Mouse (Mus musculus): Measurements from ENCODE around the gene Macrod2.

Macrod2 gene

DNA sequence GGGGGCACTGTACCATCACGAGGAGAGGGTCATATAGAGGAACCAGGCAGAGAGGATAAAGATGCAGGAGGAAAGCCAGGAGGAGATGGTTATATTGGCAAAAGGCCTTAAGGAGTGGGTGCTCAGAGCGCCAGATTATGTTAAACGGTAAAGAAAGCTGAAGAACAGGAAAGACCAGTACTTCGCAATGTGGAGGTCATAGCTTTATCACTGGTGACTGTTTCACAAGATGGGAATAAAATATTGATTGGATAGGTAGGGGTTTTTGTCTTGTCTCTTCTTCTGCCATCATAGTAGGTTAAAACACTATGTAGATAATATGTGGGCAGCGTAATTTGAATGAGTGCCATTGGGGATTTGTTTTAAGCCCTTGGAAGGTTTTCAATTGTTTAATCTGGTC is 816.2 kb downstream of the Macrod2 start:
- DNase-seq (ENCODE audit: low spot score): no peak

GRCm38 (mm10) chr2:141212291-141212690 is 817.2 kb downstream of the Macrod2 start:
- DNase-seq (ENCODE audit: low spot score): no peak

GRCm38 (mm10) chr2:141217490-141217889 is 822.4 kb downstream of the Macrod2 start:
- no peak for DNase-seq (ENCODE audit: low spot score)

DNA sequence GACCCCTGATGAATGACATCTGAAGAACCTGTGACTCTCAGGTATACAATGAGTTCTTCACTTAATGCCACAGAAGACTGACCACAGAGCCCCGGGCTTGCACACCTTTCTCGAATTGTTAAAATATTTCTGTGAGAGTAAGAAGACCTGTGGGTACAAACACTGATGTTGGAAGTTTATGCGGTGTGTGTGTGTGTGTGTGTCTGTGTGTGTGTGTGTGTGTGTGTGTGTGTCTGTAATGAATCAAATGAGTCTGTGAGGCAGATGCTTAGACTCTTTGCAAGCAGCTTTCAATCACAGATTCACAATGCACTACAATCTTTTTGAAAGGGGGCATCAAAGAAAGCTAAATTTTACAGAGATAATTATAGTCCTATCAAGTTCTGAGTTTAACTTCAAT is 822.8 kb downstream of the Macrod2 start:
- DNase-seq (ENCODE audit: low spot score): no peak

DNA sequence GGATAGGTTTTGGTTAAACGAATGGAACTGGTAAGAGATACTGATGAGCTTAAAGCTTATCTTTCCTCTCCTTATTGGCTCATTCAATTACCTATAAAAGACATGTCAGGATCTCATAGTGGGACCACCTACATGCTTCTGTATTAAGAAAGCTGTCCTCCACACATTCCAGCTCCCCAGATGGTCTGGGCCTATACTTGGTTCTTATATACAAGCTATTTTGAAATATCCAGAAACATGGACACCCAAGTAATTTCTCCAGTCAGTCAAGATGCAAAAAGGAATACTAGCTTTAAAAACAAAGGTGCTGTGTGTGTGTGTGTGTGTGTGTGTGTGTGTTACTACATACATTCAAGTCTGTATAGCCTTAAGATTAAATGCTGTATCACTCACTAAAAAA is 833.7 kb downstream of the Macrod2 start:
- DNase-seq (ENCODE audit: low spot score): no peak

DNA sequence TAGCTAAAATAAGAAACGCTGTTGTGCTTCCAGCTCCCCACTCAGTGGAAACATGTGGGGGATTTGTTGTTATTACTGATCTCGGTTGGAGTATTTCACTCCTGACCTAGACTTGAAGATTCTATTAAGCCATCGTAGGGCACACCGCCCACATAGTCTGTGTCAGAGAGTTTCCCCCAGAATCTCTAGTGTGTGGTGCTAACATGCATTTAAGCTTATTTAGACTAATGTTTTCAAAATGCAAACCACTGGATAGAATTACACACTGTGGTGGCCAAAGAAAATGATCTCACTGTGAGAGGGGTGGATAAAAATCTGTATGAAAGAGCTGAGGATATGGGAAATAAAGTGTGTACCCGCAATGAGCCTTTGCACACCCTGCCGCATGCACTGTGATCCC is 834.7 kb downstream of the Macrod2 start:
- no peak for DNase-seq (ENCODE audit: low spot score)

DNA sequence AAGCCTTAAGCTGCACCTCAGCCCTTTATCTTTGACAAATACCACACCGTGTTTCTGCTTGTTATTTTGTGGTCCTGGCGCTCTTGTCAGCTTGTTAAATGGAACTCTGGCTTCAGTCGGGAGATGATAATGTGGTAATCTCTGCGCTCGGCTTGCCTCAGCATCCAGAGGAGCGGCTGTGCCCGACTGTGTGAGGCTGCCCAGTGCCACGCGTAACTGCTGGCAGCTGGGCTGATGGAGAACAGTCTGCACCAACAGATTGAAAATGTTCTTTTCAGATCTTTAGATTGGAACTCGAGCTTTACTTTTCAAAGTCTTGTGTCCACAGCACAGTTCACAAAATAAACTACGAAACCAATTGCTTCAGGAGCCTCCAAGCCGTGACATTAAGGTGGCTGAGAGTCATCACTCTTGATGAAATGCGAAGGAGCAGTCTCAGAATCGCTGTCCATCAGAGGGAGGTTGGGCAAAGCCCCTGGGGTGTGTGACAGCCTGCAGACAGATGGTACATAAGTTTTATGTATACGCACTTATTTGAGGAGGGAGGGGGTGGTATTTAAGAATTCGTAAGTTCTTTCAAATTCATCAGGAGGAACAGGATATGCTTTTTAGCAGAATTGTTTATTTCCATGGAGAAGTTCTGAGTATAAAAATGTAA is 836.0 kb downstream of the Macrod2 start:
- DNase-seq (ENCODE audit: low spot score): peak; percentile 13

GRCm38 (mm10) chr2:141234306-141234705 is 839.2 kb downstream of the Macrod2 start:
- DNase-seq (ENCODE audit: low spot score): no peak

DNA sequence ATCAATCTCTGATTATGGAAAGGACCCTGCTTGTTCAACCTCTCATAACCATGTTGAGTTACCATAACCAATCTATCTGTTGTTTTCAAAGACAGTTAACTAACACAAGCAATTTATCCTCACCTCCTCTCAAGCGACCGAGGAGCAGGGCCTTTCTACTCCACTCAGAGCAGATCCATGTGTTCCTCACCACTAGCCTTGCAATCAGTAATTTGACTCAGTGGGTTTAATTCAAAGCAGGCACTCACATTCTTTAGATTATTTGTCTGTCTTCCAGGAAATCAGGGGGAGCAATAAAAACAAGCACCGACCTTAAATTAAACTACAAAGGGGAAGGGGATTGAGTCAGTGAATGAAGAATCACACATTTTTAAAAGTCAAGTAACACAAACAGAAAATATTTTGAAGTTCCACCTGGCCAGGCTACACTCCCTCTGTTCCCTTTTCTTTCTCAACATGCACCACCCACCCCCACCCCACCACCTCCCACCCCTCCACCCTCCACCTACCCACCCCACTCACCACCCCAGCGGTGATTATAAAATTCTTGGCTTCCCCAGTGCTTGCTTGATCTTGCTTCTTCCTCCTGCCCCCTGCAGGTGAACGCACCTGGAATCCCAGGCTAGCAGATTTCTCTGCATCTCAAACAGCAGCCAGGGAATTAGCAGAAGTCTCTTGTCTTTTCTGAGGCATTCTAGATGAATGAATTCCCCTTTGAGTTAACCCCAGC is 839.8 kb downstream of the Macrod2 start:
- no peak for DNase-seq (ENCODE audit: low spot score)

DNA sequence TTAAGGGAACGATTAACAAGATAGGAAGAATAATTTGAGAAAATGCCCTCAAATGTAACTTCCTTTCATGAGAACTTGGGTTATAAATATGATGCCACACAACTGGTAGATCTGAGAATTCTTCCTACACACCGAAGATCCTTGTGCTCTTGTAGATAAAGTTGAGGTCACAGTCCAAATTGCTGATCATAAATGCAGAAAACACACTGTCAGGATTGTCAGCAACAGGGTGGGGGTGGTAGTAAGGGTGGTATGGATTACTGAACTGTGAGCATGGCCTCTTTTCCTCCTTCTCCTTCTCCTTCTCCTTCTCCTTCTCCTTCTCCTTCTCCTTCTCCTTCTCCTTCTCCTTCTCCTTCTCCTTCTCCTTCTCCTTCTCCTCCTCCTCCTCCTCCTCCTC is 852.6 kb downstream of the Macrod2 start:
- no peak for DNase-seq (ENCODE audit: low spot score)

- DNase-seq (ENCODE audit: low spot score): no peak
These were observed 869.5 kb downstream of the Macrod2 start for GRCm38 (mm10) chr2:141264582-141264981.

DNA sequence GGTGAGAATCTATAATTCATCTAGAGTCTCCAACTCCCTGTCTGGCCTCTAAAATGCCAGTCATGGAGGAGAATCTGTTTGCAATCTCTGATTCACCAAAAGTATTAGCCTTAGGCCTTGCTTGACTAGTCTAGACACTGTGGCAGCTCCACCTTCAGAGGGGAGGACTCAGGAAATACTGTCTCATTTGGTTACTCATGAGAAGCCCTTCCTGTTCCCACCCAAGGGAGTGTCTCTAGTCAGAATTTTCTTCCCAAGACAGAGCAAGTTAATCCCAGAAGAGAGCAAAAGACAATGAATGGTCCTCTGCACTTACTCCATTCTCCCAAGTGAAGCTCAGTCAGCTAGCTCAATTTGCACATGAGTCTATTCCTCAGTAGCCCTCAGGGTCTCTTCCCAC is 871.5 kb downstream of the Macrod2 start:
- no peak for DNase-seq (ENCODE audit: low spot score)

DNA sequence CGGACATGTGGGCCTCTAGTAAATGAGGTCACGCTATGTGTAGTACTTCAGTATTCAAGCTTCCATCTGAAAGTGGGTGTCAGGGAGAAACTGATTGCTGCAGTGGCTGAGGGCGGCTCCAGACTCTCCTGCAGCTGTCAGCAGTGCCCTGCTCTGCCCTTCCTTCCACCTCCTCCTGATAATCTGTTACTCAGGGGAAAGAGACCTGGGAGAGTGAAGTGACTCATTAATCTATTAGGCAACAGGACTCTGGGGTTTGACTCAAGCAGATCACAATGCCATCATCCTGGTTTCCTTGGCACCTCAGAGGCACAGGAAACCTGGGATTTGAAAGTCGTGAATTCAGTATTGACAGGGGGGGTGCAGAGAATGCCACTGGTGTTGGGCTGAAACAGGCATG is 876.4 kb downstream of the Macrod2 start:
- peak; percentile 7 for DNase-seq (ENCODE audit: low spot score)

DNA sequence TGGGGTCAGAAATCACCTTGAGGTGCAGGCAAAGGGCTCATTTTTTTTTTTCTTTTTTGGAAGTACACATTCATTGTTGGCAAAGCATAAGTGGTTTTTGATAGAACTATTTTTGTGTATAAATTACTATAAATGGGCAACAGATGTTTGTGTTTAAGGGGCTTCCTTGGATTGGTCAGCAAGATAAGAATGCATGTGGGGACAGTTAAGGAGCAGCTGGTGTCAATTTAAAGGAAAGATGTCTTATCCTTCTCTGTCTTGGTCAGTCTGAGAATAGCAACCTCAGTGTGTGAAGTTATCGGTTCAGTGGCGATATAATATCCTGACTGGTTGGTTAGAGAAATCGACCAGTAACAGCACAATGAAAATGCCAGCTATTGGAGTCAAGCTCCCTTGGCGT is 877.9 kb downstream of the Macrod2 start:
- DNase-seq (ENCODE audit: low spot score): no peak

- DNase-seq (ENCODE audit: low spot score): no peak
These were observed 879.2 kb downstream of the Macrod2 start for GRCm38 (mm10) chr2:141274262-141274661.

DNA sequence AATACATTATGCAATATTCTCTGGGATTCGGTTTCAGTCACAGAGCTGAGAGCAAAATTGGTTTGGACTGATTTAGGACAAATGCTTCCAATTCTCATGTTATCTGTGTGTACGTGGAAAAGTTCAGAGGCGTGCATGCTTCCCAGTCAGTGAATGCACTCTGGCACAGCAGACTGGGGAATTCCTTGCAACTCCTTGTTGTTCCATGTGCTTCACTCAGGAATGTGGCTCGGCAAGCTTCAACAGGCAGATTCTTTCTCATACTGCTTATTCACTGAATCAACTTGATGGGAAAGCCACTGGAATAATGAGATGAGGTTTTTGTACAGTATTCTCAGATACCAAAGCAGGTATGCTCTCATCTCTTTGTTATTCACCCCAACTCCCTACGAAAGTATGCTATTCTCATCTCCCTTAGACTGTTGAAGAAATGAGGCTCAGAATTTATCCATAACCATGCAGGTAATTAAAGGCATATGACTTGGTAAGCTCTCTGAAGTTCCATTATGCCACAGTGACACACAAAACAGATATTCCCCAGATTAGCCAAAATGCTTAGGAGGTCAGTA is 884.1 kb downstream of the Macrod2 start:
- no peak for DNase-seq (ENCODE audit: low spot score)

DNA sequence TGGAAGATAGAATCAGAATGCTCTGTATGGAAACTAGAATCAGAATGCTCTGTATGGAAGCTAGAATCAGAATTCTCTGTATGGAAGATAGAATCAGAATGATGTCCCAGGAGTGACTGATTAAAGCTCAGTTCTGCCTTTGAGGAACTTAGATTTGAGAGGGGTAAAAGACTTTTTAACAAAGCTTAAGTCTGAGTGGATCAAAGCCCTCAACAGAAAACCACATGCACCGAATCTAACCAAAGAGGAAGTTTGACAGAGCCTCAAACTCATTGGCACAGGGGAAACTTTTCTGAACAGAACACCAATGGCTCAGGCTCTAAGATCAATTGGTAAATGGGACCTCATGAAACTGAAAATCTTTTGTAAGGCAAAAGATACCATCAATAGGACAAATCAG is 885.7 kb downstream of the Macrod2 start:
- no peak for DNase-seq (ENCODE audit: low spot score)

DNA sequence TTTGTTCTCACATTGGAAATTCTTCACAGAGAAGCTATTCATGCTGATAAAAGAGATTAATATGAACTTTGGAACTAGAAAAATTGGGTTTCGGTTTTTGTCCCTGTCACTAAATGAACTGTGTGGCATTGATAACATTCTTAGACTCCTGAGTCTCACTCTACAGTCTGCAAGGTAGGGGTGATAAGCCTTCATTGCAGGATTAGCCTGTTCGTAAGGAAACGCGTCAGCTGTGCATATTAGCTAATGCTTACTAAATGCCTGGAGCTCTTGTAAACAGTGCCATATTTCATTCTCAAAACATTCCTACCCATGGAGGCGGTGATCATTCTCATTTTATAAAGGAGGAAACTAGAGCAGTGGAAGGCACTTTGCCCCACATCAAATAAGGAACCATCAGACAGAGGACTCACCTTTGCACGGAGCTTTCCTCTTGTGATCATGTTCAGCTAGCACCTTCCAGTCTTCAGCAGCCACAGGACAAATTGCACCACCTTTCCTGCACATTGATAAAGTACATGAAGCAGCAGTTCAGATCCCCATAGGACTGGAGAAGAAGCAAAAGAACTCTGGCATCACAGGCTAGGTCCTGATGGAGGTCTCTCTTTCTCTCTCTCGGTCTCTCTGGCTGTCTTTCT is 891.1 kb downstream of the Macrod2 start:
- DNase-seq (ENCODE audit: low spot score): no peak

DNA sequence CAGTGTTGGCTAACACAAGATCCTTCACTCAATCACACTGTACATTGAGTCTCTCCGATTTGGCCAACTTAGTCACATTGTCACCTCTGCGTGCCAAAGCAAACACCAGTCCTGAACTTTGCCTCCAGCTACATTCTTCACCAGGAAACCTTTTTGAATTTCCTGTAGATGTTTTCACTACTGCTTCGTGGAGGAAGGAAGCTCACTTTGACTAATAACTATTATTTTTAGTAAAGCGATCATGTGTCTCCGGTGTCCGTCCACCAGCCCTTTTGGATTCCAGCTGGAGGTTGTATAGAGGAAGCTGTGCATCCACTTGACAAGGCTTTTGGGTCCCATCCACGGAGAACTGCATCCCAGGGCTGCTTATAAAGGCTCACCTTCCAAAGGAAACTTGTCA is 893.4 kb downstream of the Macrod2 start:
- DNase-seq (ENCODE audit: low spot score): no peak

- no peak for DNase-seq (ENCODE audit: low spot score)
These were observed 894.1 kb downstream of the Macrod2 start for GRCm38 (mm10) chr2:141289059-141289713.

GRCm38 (mm10) chr2:141292847-141293246 is 897.7 kb downstream of the Macrod2 start:
- DNase-seq (ENCODE audit: low spot score): no peak

DNA sequence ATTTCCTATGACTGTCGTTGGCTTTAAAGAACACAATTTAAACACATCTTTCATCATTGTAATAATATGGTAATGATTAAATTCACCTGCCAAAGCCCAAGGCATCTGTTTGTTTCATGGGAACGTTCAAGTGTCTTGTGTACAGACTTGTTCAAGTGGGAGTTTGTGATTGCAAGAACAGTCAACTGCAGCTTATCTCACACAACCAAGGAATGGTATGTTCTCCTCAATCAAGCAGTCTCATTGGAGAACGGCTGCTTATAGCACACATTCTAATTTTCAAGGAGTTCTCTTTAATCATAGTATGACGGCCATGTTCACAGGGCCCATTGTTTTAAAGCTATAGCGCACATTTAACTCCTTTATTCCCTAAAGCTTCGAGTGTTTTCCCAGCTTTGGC is 904.1 kb downstream of the Macrod2 start:
- no peak for DNase-seq (ENCODE audit: low spot score)

DNA sequence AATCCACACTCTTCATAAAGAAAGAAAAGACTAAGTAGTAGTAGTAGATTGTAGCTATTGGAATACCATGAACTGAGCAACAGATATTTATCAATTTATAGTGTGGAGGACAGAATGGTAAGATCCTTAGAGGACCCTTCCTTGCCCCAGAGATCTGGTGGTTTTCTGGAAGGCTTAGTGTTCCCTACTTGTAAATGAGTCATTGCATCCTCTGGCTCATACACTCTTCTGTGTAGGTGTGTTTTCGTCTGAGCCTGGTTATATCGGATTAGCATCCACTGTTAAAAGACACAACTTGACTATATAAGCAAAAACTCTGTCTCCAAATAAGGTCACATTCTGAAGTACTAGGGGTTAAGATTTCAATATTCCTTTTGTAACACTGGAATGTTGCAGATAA is 905.9 kb downstream of the Macrod2 start:
- DNase-seq (ENCODE audit: low spot score): no peak

All from left cerebral cortex, adult 11 months (tissue).